Mouse (Mus musculus) left cerebral cortex, postnatal 14 days (tissue): ENCODE measurements around the gene Fshb. TPM values are rescaled to one million over a fixed set of nuclear protein-coding genes. Genes with fewer than 3 reads are reported as not detected.

Experiments used
- DNase-seq, 2 experiments: peaks; one replicate each; pipeline ENCODE4 v3.0.0; 2021 to 2022; ENCODE audit warnings: low spot score in 2 of 2, mixed read lengths in 1 of 2
- intact Hi-C: fragments of 180-260 bp; cut with DNase I; formaldehyde crosslinking; loops from one replicate; pipeline ENCODE4 v1.15.1; 2025
- long read RNA-seq, 2 experiments: library from polyadenylated mRNA; stranded (forward); transcript quantifications; one replicate each; pipeline ENCODE4 v2.0.0; 2021
- total RNA-seq, 2 experiments: library from RNA; stranded (reverse); gene quantifications; 2 replicates each; pipeline ENCODE4 v1.2.3; 2021

Gene Fshb
- not detected for total RNA-seq
- long read RNA-seq, experiment 1, result 0 reads
- long read RNA-seq, experiment 2, result 0 reads

DNA sequence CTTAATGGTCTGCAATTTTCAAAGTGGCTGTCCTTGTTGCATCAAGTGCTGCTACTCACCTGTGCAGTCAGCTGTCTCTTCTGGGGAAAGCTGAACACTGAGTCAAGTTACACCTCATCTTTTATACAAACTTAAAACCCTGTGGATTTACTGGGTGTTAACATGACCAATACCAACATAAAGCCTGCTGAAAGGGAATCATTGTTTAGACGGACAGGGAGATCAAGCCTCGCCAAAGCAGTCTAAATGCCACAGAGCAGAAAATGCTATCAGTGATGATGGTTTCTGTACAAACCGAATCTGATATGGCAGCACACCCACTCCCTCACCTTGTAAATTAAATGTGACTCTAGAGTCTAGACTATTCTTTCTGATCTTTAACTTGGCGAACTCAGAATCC is at the start of gene Fshb:
Fshb (minus strand) TSS at position 101 of the 400 bp plus-strand sequence.
- intact Hi-C loops, result no loop called here
- DNase-seq, result no peak

DNA sequence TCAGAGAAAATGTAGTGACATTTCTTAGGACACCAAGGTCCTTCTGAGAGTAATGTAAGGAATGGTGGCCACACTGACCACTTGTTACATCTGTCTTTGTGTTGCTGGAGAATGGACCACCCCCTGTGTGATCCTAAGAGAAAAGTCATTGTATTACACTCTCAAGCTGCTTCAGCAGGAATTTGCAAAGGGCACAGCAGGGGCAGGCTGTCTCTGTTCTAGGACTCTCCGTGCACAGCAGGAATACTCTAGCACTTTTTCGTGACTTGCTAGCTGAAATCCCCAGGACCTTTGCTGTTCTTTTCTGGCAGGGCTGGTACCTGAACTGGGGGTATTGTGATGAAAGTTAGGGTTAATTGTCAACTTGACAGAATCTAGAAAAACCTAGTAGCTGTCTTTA is 24.8 kb upstream of the Fshb start:
- DNase-seq, result no peak
- intact Hi-C loops, result loop anchor here (5.0 kb wide), 1 partner anchor 788 kb away; no protein-coding TSS in a partner anchor

DNA sequence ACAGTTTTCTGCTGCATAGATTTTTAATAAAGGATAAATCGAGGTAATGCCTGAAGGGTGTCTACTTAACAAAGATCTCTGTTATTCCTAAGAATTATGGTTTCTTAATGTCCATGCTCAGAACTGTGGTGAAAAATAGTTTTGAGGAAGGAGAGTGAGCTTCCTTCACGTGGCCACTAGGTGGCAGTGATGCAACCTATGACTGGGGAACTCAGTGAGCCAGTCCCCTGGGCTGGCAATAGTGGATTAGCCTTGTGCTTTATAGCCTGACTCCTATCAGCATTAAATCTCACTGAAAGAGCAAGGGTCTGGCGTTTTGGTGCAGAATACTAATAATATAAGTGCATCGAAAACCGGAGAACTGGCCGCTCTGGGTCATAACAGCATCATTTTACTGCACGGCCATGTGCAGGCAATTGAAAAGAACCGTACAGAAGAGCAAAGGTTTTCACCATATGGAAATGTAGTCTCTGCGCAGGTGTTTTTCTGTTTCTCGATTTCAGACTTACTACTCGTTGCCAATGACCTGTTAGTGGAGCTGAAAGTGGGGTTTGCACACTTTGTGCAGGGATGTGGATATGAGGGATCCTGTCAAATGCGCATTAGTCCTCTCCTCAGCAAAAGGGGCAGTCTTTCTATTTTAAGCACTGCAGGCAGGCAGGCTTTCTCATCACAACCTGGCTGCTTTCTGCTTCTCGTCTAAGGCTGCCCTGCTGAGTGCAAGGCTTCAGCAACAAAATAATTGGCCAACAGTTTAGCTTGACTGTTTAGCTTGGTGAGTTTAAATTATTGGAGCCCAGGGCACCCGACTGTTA is 23.8 kb upstream of the Fshb start:
- DNase-seq, result peak; percentile 35 to 40
- intact Hi-C loops, result loop anchor here (5.0 kb wide), 1 partner anchor 789 kb away; no protein-coding TSS in a partner anchor

DNA sequence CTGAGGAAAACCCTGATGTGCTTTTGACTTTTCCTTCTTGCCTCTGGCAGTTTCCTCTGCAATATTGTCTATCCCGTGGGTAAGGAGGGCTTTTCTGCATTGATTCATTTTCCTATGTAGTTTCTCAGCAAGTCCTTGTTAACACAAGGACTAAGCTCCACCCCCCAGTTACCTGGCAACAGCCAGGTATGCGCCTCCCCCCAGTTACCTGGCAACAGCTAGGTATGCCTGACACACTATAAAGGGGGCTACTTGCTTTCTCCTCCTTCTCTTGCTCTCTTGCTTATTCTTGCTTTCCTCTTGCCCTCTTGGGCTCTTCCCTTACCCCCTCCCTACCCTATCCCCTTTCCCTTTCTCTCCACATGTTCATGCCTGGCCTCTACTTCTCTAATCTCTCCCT is 3.8 kb upstream of the Fshb start:
- intact Hi-C loops, result no loop called here
- no peak for DNase-seq

DNA sequence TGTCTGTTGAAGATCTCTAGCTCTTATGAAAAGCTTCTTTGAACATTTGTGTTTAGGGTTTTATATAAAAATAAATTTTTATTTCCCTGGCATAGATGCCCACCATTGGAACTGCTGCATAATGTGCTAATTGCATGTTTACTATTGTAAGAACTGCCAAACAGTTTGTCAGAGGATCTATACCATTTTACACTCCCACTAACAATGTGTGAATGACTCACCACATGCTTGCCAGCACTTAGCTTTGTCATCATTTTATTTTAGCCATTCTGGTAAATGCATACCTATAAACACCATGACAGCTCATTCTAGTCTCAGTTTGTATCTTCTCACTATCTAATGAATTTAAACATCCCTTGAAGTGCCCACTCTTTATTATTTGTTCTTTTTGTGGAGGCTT is 13.5 kb downstream of the Fshb start:
- DNase-seq, result peak; percentile 12 to 42
- intact Hi-C loops, result no loop called here

DNA sequence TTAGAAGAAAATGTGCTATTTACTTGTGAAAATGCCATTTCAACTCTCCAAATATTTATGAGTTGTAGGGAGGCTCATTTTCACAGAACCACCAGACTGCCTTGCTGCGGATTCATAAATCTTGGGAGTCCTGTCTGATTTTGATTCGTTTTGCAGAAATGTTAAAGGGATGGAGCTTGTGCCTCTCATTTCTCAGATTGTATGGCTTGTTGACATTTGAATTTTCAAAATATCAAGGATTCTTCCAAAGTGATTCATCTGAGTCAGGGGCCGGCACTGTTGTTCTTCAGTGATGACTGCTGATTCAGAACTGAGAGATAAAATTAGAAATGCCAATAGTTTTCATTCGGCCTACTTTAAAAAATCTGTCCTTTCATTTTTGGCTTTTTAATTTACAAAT is 18.6 kb downstream of the Fshb start:
- DNase-seq, result no peak
- intact Hi-C loops, result no loop called here

DNA sequence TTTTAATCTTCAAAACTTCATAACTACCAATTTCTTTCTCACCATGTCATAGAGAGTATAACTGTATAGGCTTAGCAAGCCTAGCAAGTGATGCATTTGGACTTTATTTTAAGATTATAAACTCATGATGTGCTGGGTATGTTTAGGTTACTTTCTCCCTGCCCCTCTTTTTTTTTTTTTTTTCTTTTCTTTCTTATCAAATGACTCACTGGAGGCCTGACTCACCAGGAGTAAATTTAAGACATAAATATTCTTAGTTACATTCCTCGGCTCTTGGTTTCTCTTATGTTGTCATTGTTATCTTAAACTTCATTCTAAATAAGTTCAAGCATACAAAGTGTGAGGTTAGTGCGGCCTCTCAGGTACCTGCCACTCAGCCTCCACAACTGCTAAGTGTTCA is 23.5 kb downstream of the Fshb start:
- DNase-seq, result no peak
- intact Hi-C loops, result no loop called here

DNA sequence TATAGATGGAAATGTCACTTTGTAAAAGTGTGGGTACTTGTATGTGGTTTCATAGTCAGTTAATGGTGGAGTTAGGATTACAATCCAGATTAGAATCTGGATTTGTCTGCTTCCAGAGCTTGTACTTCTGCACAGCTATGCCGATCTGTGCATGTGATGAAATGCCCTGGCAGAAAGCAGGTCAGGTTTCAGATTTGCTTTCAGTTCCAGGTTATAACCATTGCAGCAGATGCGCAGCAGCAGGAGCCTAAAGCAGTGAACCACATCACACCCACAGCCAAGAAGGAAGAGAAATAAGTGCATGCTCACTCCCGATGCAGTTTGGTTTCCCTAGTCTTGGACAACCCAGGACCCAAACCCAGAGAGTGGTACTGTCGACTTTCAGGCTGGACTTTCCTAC is 34.8 kb downstream of the Fshb start:
- intact Hi-C loops, result no loop called here
- no peak for DNase-seq

DNA sequence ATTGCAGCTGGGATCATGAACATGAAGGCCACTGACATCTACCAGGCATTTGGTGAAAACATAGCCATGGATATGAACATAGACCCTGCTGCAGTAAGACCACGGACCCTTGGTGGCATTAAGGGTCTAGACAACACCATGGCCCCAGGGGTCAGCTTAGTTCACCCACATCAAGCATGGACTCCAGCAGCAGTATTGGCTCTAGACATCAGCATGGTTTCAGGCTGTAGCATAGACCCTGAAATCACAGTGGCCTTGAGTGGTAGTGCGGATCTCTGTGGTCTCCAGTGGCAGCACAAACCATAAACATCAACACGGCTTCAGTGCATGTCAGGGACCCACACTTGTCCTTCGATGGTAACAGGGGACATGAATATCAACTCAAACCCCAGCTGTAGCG is 36.7 kb downstream of the Fshb start:
- intact Hi-C loops, result no loop called here
- no peak for DNase-seq

DNA sequence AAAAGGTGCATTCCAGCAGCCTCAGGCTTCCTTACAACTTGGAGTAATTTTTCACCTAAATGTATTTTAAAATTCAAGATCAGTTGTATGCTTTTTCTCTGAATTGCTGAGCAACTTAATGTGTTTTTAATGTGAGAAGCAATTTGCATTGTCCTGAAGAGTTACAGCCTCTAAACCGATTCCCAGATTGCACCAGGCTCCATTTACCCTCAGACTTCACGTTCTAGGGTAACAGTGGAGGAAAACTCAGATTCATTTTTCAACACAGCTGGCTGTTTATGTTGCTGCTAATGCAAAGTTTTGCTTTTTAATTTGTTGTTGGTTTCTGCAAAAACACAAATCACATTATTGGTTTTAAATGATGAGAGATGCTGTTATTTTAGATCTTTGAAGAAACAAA is 40.1 kb downstream of the Fshb start:
- DNase-seq, result no peak
- intact Hi-C loops, result no loop called here

DNA sequence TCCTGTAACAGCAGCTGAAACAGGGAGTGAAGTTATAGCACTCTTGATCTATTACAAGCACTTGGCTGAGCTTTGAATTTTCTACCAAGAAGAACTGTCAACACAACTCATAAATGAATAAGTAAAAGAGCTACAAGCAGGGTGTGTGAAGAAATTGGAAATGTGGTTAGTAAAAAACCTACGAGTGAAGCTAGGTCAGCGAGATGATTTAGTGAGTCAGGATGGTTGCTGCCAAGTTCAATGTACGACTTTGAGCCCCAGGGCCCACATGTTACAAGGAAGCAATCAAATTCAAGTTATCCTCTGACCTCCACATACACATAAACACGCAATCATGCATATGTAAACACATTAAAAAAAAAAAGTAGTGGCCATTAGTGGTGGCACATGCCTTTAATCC is 46.3 kb downstream of the Fshb start:
- intact Hi-C loops, result no loop called here
- DNase-seq, result no peak

DNA sequence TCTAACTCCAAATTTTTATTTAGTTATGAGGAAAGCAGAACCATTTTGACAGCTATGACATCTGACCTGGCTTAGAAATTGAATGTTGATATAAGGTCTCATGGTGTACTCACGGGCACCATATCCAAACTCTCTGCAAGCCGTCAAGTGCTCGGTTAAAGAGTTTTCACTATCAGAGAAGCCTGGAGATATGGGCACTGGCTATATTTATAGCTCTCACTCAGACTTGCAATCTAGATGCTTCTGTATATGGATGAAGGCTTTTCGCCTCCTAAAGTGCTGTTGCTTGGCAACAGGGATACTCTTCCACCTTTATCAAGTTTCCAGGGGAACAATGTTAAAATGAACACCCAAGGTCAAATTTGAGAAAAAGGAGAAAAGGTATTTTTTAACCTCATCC is 47.1 kb downstream of the Fshb start:
- no peak for DNase-seq
- intact Hi-C loops, result no loop called here

DNA sequence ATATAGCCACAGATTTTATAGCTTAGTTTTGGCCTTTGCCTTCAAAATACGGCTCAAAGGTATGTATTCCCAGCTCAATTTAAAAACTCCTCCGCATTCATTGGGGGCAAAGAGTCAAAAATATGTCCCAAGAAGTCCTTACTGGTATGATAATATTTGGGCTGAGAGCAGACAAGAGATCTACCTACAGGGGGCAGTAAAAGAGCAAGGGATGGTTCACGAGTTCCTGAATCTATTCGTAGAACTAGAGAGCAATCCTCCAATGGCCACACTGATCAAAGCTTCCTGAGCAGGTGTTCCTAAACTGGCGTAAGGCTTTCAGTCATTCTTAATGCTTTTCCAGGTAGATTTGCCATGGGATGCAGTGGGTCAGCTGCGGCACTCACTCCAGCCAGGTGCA is 49.3 kb downstream of the Fshb start:
- DNase-seq, result peak; percentile 3 to 6
- intact Hi-C loops, result no loop called here

DNA sequence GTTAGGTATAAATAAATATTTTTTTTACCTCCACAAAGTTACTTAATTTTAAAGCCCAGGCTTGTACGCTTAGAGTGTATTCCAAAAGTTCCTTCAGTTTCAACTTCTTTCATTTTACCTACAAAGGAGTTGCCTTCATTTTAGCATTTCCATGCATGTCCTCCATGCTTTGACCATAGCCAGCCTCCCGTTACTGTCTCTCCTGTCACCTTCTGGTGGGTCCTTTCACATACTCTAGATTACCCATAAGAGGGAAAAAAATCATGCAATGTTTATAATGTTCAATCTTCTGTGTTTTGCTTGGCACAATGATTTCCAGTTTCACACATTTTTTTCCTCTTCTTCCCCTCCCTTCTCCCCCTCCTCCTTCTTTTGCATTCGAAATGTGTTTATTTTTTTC is 53.1 kb downstream of the Fshb start:
- no peak for DNase-seq
- intact Hi-C loops, result no loop called here

Other genes starting within 250 kb of the Fshb start
- gene Arl14ep, start 85.2 kb downstream of the Fshb start, total RNA-seq, result 10 to 100 TPM; 36.9 to 40.1 TPM
- gene Kcna4, start 231.0 kb upstream of the Fshb start, total RNA-seq, result 10 to 100 TPM; 23.6 to 27.1 TPM